19 mouse cellular contexts compared by ENCODE assay signal in the genomic region with DNA sequence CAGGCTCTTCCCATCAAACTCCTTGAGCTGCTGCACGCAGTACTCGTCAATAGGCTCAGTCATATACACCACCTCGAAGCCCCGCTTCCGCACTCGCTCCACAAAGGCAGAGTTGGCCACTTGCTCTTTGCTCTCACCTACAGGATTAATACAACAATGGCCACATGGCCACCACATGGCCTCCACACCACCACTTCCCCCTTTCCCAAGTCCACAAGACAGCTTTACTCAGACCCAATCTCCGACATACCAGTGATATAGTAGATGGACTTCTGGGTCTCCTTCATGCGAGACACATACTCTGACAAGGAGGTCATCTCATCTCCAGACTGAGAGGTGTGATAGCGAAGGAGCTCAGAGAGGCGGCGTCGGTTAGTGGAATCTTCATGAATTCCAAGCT. TPM values are rescaled to one million over a fixed set of nuclear protein-coding genes. Genes with fewer than 3 reads are reported as not detected.
A peak's percentile ranks its signal among the peaks of the same experiment; 100 is the strongest.
DNase-seq lines count a peak whose midpoint lies in the region; ATAC-seq and TF ChIP-seq lines count a peak whose summit lies in the region.
"Had no signal": no experiment of that assay in that cellular context is flagged by ENCODE, and none has a peak within 500 bp of the region (broad histone marks: within the 10 kb centered on the region; RNA-seq: fewer than 3 reads in every experiment).

No protein-coding gene starts in this region.

- H3K4me2 ChIP-seq in intestine, embryonic 14.5 days (ENCODE audit: low read length), result no peak overlapping the region
- no peak overlapping the region for H3K4me2 ChIP-seq in intestine, postnatal 0 days (replicated peaks; ENCODE audit: low read depth)
- H3K4me2 ChIP-seq: liver, embryonic 15.5 days; neural tube, embryonic 12.5 days had no signal

- peaks cover 32% of the 10 kb centered on the region for H3K4me1 ChIP-seq in intestine, embryonic 14.5 days (replicated peaks; ENCODE audit: control insufficient read depth, insufficient read depth, low read length)
- peaks cover 6% of the 10 kb centered on the region; the same call in 1 of the 2 replicates for H3K4me1 ChIP-seq in intestine, postnatal 0 days (replicated peaks; ENCODE audit: control insufficient read depth, insufficient read depth, low read length)
- no peaks in the 10 kb centered on the region for H3K4me1 ChIP-seq in ES-Bruce4 (ENCODE audit: control insufficient read depth, insufficient read depth, low read length)

- TF ChIP-seq EP300 in ES-Bruce4 (IDR thresholded peaks at IDR 0.05; ENCODE audit: insufficient read depth, low read depth, low read length), result no peak

- intact Hi-C loops in left cerebral cortex, postnatal 14 days (cut with DNase I), result no loop called here

- H3K9ac ChIP-seq in intestine, embryonic 14.5 days (ENCODE audit: low read length), result no peak overlapping the region
- H3K9ac ChIP-seq in intestine, postnatal 0 days (ENCODE audit: low read depth, low read length), result no peak overlapping the region
- H3K9ac ChIP-seq in ES-Bruce4 (ENCODE audit: low read depth, poor library complexity, severe bottlenecking), result no peak overlapping the region
- H3K9ac ChIP-seq: liver, embryonic 15.5 days; neural tube, embryonic 12.5 days had no signal

- no peaks in the 10 kb centered on the region for H3K9me3 ChIP-seq in intestine, embryonic 14.5 days (ENCODE audit: control insufficient read depth, low read length)
- H3K9me3 ChIP-seq in intestine, postnatal 0 days (ENCODE audit: control insufficient read depth), result no peaks in the 10 kb centered on the region
- H3K9me3 ChIP-seq in ES-Bruce4 (replicated peaks; ENCODE audit: control insufficient read depth, insufficient read depth, low read length, poor library complexity, severe bottlenecking), result no peaks in the 10 kb centered on the region
- H3K9me3 ChIP-seq: liver, embryonic 15.5 days; megakaryocyte, embryonic 14.5 days; neural tube, embryonic 12.5 days had no signal

- whole genome bisulfite sequencing in intestine, embryonic 14.5 days, result 88% methylated on average over 12 of the region's 12 CpGs
- 79% methylated on average over 12 of the region's 12 CpGs for WGBS in intestine, postnatal 0 days

- no peaks in the 10 kb centered on the region for H3K27me3 ChIP-seq in intestine, embryonic 14.5 days (replicated peaks; ENCODE audit: control insufficient read depth, insufficient read depth, low read length)
- no peaks in the 10 kb centered on the region for H3K27me3 ChIP-seq in intestine, postnatal 0 days (replicated peaks; ENCODE audit: control insufficient read depth, insufficient read depth, low read length)
- no peaks in the 10 kb centered on the region for H3K27me3 ChIP-seq in ES-Bruce4 (ENCODE audit: control insufficient read depth, insufficient read depth, low read length, poor library complexity, severe bottlenecking)
- H3K27me3 ChIP-seq: liver, embryonic 15.5 days; megakaryocyte, embryonic 14.5 days; neural tube, embryonic 12.5 days had no signal

- H3K4me3 ChIP-seq in intestine, embryonic 14.5 days (ENCODE audit: low read depth, low read length), result no peak overlapping the region
- H3K4me3 ChIP-seq in intestine, postnatal 0 days (ENCODE audit: low read depth, low read length), result no peak overlapping the region
- H3K4me3 ChIP-seq in ES-Bruce4 (ENCODE audit: low read depth, low read length), result no peak overlapping the region
- H3K4me3 ChIP-seq: liver, embryonic 15.5 days; megakaryocyte, embryonic 14.5 days; neural tube, embryonic 12.5 days had no signal

- H3K27ac ChIP-seq in intestine, embryonic 14.5 days (ENCODE audit: low read depth), result peak overlapping the region; percentile 2; the same call in 1 of the 2 replicates
- H3K27ac ChIP-seq in intestine, postnatal 0 days (ENCODE audit: low read depth, low read length), result no peak overlapping the region
- H3K27ac ChIP-seq in ES-Bruce4 (ENCODE audit: insufficient read depth, low read length), result peak overlapping the region; percentile 8; the same call in 1 of the 2 replicates
- H3K27ac ChIP-seq: neural tube, embryonic 12.5 days had no signal

- peaks cover 71% of the 10 kb centered on the region for H3K36me3 ChIP-seq in intestine, embryonic 14.5 days (ENCODE audit: control insufficient read depth, insufficient read depth, low read length)
- H3K36me3 ChIP-seq in intestine, postnatal 0 days (ENCODE audit: control insufficient read depth, insufficient read depth), result peaks cover 52% of the 10 kb centered on the region
- H3K36me3 ChIP-seq in ES-Bruce4 (ENCODE audit: control insufficient read depth, insufficient read depth, low read length, poor library complexity, severe bottlenecking), result peaks cover 62% of the 10 kb centered on the region

- DNase-seq in intestine, embryonic 14.5 days (ENCODE audit: low spot score), result no peak
- DNase-seq in MN1 (ENCODE audit: low spot score), result peak; percentile 40
- DNase-seq in naive thymus-derived CD4-positive, alpha-beta T cell, adult 2 months (ENCODE audit: low read depth), result peak; percentile 35
- DNase-seq in left cerebral cortex, postnatal 14 days (ENCODE audit: low spot score in 2 of 2), result no peak
- DNase-seq: adrenal gland, postnatal 25 days; cerebellum, adult 8-10 months; gastrocnemius, postnatal 25 days; heart, postnatal 4 days; kidney, adult 9 months; kidney, postnatal 36 days; lung, postnatal 14 days had no signal

- no peak for ATAC-seq in intestine, embryonic 14.5 days (replicated peaks; ENCODE audit: low FRiP score, low TSS enrichment, low read depth)
- ATAC-seq in intestine, postnatal 0 days, result no peak
- ATAC-seq in cerebellum, adult (ENCODE audit: insufficient number of reproducible peaks, low FRiP score, low TSS enrichment), result no peak
- ATAC-seq: midbrain, embryonic 16.5 days had no signal

- TF ChIP-seq POLR2A in ES-Bruce4 (IDR thresholded peaks at IDR 0.05; ENCODE audit: insufficient read depth, low read length), result no peak

- no peak for TF ChIP-seq CTCF in intestine, postnatal 0 days (IDR thresholded peaks at IDR 0.05; ENCODE audit: low read depth)
- no peak for TF ChIP-seq CTCF in ES-Bruce4 (IDR thresholded peaks at IDR 0.05; ENCODE audit: low read depth, low read length)

RNA-seq across cellular contexts. Expression of gene Hsp90ab1, which starts 4.1 kb away (rescaled TPM):
- 1,628 and 1,680 TPM in 2 replicates for polyA plus RNA-seq in intestine, embryonic 14.5 days (2014; fragmentation: Nextera tagmentation; extraction: Ambion mirVana)
- polyA plus RNA-seq in intestine, postnatal 0 days (2015; fragmentation: Nextera tagmentation; extraction: Ambion mirVana), result 483 and 505 TPM in 2 replicates
- 3,626 and 3,708 TPM in 2 replicates for polyA plus RNA-seq in ES-Bruce4 (2011; ENCODE audit: insufficient read depth, insufficient read length, low read depth, missing spikeins)
- 1,000 to 10,000 TPM; 1,454 to 1,586 TPM for total RNA-seq in left cerebral cortex, postnatal 14 days (2021)

RNA-seq across cellular contexts. Expression of gene Slc35b2, which starts 5.3 kb away (rescaled TPM):
- polyA plus RNA-seq in intestine, embryonic 14.5 days (2014; fragmentation: Nextera tagmentation; extraction: Ambion mirVana), result 136 and 146 TPM in 2 replicates
- 77.7 and 79.5 TPM in 2 replicates for polyA plus RNA-seq in intestine, postnatal 0 days (2015; fragmentation: Nextera tagmentation; extraction: Ambion mirVana)
- 28.2 and 31.7 TPM in 2 replicates for polyA plus RNA-seq in ES-Bruce4 (2011; ENCODE audit: insufficient read depth, insufficient read length, low read depth, missing spikeins)
- 10 to 100 TPM; 41.6 to 46.1 TPM for total RNA-seq in left cerebral cortex, postnatal 14 days (2021)

RNA-seq across cellular contexts. Expression of gene Nfkbie, which starts 13.5 kb away (rescaled TPM):
- 3.7 and 4.0 TPM in 2 replicates for polyA plus RNA-seq in intestine, embryonic 14.5 days (2014; fragmentation: Nextera tagmentation; extraction: Ambion mirVana)
- polyA plus RNA-seq in intestine, postnatal 0 days (2015; fragmentation: Nextera tagmentation; extraction: Ambion mirVana), result 3.8 and 4.0 TPM in 2 replicates
- polyA plus RNA-seq in ES-Bruce4 (2011; ENCODE audit: insufficient read depth, insufficient read length, low read depth, missing spikeins), result 2.7 and 3.0 TPM in 2 replicates
- 1 to 10 TPM; 1.8 to 2.0 TPM for total RNA-seq in left cerebral cortex, postnatal 14 days (2021)

RNA-seq across cellular contexts. Expression of gene Tmem151b, which starts 19.5 kb away (rescaled TPM):
- polyA plus RNA-seq in intestine, embryonic 14.5 days (2014; fragmentation: Nextera tagmentation; extraction: Ambion mirVana), result 2.1 and 2.3 TPM in 2 replicates
- 0.68 TPM in 2 replicates for polyA plus RNA-seq in intestine, postnatal 0 days (2015; fragmentation: Nextera tagmentation; extraction: Ambion mirVana)
- polyA plus RNA-seq in ES-Bruce4 (2011; ENCODE audit: insufficient read depth, insufficient read length, low read depth, missing spikeins), result 1.5 and 1.8 TPM in 2 replicates
- total RNA-seq in left cerebral cortex, postnatal 14 days (2021), result 100 to 1,000 TPM; 114 to 120 TPM
- total RNA-seq: common myeloid progenitor, adult 5-6 weeks; gastrocnemius, postnatal 25 days had no signal

RNA-seq across cellular contexts. Expression of gene Slc29a1, which starts 30.4 kb away (rescaled TPM):
- polyA plus RNA-seq in intestine, embryonic 14.5 days (2014; fragmentation: Nextera tagmentation; extraction: Ambion mirVana), result 79.7 and 82.7 TPM in 2 replicates
- polyA plus RNA-seq in intestine, postnatal 0 days (2015; fragmentation: Nextera tagmentation; extraction: Ambion mirVana), result 37.8 and 38.4 TPM in 2 replicates
- 132 and 134 TPM in 2 replicates for polyA plus RNA-seq in ES-Bruce4 (2011; ENCODE audit: insufficient read depth, insufficient read length, low read depth, missing spikeins)
- 10 to 100 TPM; 21.0 to 24.4 TPM for total RNA-seq in left cerebral cortex, postnatal 14 days (2021)

Comparison
In these comparisons a context has a peak if more than half of its experiments do, and no peak if none do; other contexts are left out.
1. DNase-seq: peak in MN1 (single experiment) and naive thymus-derived CD4-positive, alpha-beta T cell, adult 2 months (single experiment); none in intestine, embryonic 14.5 days (single experiment) and left cerebral cortex, postnatal 14 days (0 of 2).